Mouse (Mus musculus): ENCODE measurements around the gene Dtnb. TPM values are rescaled to one million over a fixed set of nuclear protein-coding genes. Genes with fewer than 3 reads are reported as not detected.

Gene Dtnb
- polyA plus RNA-seq, 1 experiment from 2014 or later: 44.8 TPM

DNA sequence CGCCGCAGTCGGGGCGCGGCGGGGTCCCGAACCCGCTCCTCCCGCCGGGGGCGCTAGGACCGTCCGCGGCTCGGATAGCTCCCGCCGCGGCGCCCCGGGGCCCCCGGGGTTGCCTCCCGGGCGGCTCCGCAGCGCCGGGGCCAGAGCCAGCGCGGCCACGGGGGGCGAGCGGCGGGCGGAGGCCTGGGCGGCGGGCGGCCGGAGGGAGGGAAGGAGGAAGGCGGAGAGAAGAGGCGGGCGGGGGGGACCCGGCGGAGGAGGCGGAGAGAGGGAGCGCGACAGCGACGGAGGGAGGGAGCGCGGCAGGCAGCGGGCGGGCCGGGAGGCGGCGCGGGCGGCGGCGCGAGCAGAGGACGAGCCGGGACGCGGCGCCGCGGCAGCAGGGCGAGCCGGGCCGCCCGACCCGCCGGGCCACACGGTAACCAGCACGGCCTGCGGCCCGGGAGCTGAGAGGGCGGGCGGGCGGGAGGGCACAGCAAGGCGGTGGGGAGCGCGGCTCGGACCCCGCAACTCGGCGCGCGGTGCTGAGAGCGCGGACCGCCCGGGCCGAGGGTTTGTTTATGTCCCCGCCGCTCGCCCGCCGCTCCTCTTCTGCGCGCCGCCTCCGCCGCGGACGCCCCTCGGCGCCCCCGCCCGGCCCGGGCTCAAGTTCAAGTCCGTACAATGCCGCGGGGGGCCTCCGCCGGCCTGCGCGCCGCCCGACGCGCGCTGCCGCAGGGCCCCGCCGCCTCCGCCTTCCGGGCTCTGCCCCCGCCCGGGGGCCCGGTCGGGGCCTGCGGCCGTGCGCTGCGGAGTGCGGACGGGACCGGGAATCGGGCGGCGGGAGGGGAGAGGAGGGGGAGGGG, 234.7 kb downstream of the Dtnb start:
- Histone ChIP-seq H3K27ac (replicated peaks) (peak overlapping the region; percentile 94), H3K4me2 (peak overlapping the region; percentile 76), H3K4me3 (peak overlapping the region; percentile 90), H3K27me3 (no peaks in the 10 kb centered on the region; the same call in 1 of the 2 replicates), H3K9me3 (no peaks in the 10 kb centered on the region), H3K4me1 (replicated peaks) (peaks cover 47% of the 10 kb centered on the region), H3K9ac (peak overlapping the region; percentile 94), H3K36me3 (no peaks in the 10 kb centered on the region)
- under 1% methylated on average over 74 of the region's 141 CpGs for WGBS
- peak; percentile 49 for ATAC-seq (ENCODE audit: low read depth)

DNA sequence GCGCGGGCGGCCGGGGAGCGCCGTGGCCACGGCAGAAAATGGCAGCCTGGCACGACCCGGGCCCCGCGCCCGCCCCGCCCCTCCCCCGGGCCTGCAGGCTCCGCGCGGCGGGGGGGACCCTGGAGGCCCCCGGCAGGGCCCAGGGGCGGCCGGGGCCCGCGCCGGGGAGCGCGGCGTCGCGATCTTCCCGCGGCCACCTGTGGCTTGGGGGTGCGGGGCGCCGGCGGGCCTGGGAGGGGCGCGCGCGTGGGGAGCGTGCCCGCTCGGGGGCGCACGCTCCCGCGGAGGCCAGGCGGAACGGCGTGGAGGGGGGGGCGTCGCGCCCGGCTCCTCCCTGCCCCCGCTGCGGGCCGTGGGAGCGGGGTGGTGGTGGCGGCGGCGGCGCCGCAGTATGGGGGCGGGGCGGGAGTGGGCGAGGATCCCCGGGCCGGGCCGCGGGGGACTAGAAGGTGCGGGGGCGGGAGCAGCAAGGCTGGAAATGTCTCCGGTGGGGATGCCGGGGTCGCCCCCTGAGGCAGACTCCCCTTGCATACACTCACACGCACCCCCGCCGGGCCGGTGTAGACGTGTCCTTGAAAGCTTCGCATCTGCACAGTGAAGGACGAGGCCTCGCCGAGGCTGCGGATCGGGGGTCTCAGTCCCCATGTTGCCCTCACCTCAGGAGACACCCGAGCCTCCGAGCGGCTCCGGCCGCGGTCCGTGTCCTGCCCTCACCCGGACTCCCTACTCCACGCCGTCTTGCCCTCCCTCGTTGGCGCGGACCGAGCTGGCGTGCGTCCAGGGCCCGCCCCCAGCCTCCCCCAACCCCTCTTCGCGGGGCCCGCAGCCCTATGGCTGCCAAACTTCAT, 235.6 kb downstream of the Dtnb start:
- peak; percentile 45 for ATAC-seq (ENCODE audit: low read depth)
- H3K27ac ChIP-seq (replicated peaks): peak overlapping the region; percentile 94
- H3K9ac ChIP-seq: peak overlapping the region; percentile 94
- H3K9me3 ChIP-seq: no peaks in the 10 kb centered on the region
- peak overlapping the region; percentile 90 for H3K4me3 ChIP-seq
- no peaks in the 10 kb centered on the region; the same call in 1 of the 2 replicates for H3K27me3 ChIP-seq
- WGBS: 2% methylated on average over 66 of the region's 105 CpGs
- peaks cover 53% of the 10 kb centered on the region for H3K4me1 ChIP-seq (replicated peaks)
- peak overlapping the region; percentile 76 for H3K4me2 ChIP-seq
- no peaks in the 10 kb centered on the region for H3K36me3 ChIP-seq

DNA sequence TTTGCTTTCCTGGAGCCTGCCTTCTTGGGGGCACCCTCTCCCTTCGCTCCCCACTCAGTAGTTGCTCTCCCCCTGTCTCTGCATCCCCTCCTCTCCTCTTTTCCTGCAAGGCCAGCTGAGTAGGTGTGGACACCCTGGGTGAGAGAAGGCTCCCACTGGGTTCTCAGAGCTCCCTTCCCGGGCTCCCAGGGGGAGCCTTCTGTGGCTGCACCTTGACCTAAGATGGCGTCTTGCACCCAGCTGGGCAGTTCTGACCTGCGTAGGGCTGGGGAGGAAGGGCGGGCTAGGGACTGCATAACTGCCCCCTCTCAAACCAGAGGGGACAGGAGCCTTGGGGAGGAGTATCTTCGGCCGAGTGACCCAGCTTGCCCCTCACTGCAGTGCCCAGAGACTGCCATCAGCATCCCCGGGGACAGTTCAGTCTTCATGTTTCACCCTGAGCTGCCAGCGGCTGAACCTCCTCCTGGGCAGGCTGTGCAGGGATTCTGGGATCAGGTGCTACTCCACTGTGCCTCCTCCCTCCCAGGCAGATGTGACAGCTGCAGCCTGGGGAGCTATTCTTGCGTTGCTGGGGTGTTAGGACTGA, 236.3 kb downstream of the Dtnb start:
- ATAC-seq (ENCODE audit: low read depth): peak; percentile 2
- Histone ChIP-seq H3K4me2 (peak overlapping the region; percentile 76), H3K27me3 (no peaks in the 10 kb centered on the region; the same call in 1 of the 2 replicates), H3K9me3 (no peaks in the 10 kb centered on the region), H3K36me3 (no peaks in the 10 kb centered on the region), H3K9ac (peak overlapping the region; percentile 94), H3K27ac (replicated peaks) (peak overlapping the region; percentile 94), H3K4me3 (peak overlapping the region; percentile 90), H3K4me1 (replicated peaks) (peaks cover 54% of the 10 kb centered on the region)
- under 1% methylated on average over 10 of the region's 10 CpGs for WGBS

DNA sequence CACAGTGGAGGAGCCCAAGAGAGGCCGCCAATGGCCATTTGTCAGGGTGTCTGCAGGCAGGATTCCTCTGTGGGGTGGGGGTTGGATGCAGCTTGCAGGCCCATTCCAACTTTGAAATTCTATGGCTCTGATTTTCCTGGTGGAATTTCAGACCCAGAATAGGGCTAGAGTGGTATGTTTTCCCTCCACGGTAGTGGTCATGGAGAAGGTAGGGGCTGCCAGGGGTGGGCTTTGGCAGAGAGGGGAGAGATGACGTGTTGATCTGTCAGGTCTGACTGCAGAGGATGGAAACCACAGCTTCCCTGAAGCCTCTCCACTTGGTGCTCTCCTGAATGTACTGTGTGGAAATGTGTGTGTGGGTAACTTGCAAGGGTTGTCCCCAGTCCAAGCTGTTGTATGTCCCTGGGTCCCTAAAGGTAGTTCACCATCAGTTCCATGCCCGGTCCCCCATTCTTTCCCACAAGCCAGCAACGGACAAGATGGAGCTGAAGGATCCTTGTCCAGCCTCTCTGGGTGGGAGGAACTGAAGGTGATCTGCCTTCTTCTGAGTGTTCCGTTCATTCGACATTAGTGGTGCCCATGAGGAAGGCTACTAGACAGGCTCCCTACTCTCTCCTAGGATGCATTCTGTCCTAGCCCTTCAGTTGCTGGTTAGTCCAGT, 237.5 kb downstream of the Dtnb start:
- H3K9ac ChIP-seq: no peak overlapping the region
- H3K27me3 ChIP-seq: no peaks in the 10 kb centered on the region
- peaks cover 54% of the 10 kb centered on the region for H3K4me1 ChIP-seq (replicated peaks)
- H3K27ac ChIP-seq (replicated peaks): no peak overlapping the region; the same call in 1 of the 2 replicates
- no peak overlapping the region for H3K4me3 ChIP-seq
- 85% methylated on average over 7 of the region's 7 CpGs for WGBS
- H3K9me3 ChIP-seq: no peaks in the 10 kb centered on the region
- no peaks in the 10 kb centered on the region for H3K36me3 ChIP-seq
- no peak overlapping the region for H3K4me2 ChIP-seq
- ATAC-seq (ENCODE audit: low read depth): no peak

DNA sequence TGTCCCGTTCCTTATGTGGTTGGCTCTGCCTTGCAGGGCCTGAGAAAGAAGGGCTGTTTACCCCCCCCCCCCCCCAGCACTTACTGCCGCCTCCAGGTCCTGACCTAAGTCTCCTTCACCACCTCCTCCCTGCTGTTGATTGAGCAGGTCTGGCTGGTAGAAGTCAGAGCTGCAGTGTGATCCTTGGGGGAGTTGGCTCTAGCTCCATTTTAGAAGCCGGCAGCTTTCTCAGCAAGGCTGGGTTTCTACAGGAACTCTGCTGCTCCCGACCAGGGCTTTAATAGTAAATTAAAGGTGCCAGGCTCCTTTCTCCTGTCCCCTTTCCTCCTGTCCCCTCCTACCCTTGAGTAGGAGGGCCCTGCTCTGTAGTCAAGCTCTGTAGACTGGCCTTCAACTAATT, 238.3 kb downstream of the Dtnb start:
- Histone ChIP-seq H3K4me3 (no peak overlapping the region), H3K27me3 (no peaks in the 10 kb centered on the region), H3K9me3 (no peaks in the 10 kb centered on the region), H3K4me2 (peak overlapping the region; percentile 4; the same call in 1 of the 2 replicates), H3K9ac (0 out of 2 replicates have a peak overlapping the region, but pooled peaks have one; percentile 49), H3K36me3 (no peaks in the 10 kb centered on the region), H3K27ac (replicated peaks) (no peak overlapping the region), H3K4me1 (replicated peaks) (peaks cover 59% of the 10 kb centered on the region)
- 58% methylated on average over 4 of the region's 4 CpGs for WGBS
- no peak for ATAC-seq (ENCODE audit: low read depth)

DNA sequence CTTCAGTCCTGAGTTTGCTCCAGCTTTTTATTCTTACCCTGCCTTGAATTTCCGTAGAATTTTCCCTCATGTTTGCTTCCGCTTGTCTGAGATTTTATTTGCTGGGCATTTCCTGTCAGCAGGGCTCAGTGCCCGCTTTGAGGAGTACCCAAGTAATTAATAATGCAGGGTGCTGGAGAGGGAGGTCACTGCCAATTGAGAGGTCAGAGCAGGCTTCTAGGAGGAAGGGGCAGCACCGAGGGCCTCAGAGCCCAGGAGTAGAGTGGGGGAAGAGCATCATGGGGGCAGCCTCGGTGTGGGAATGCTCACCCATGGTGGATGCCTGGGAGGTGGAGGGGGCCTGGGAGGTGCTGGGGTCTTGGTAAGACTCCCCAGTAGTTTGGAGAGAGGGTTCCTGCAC, 239.4 kb downstream of the Dtnb start:
- Histone ChIP-seq H3K4me2 (no peak overlapping the region; the same call in 1 of the 2 replicates), H3K4me1 (replicated peaks) (peaks cover 55% of the 10 kb centered on the region), H3K36me3 (no peaks in the 10 kb centered on the region), H3K27ac (replicated peaks) (0 out of 2 replicates have a peak overlapping the region, but pooled peaks have one; percentile 28), H3K27me3 (no peaks in the 10 kb centered on the region), H3K4me3 (no peak overlapping the region), H3K9ac (no peak overlapping the region), H3K9me3 (no peaks in the 10 kb centered on the region)
- no peak for ATAC-seq (ENCODE audit: low read depth)
- WGBS: 44% methylated on average over 5 of the region's 5 CpGs

DNA sequence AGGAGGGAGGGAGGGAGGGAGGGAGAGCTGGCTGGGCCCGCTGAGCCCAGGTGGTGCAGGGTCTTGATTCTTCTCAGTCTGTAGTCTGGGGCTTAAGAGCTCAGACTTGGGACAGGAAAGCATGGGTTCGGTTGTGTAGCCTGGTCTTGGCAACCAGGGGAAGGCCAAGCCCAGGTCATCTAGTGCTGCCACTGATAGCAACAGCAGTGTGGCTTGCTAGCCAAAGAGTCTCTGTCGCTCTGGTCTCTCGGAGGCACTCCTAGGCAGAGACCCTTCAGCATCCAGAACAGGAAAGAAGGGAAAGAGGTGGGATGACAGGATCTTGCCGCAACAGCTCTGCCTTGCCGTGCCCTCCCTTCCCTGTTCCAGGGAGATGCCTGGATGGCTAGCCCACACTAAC, 240.1 kb downstream of the Dtnb start:
- H3K36me3 ChIP-seq: no peaks in the 10 kb centered on the region
- ATAC-seq (ENCODE audit: low read depth): no peak
- WGBS: 61% methylated on average over 6 of the region's 6 CpGs
- no peak overlapping the region for H3K9ac ChIP-seq
- no peak overlapping the region for H3K4me2 ChIP-seq
- H3K4me3 ChIP-seq: no peak overlapping the region
- no peaks in the 10 kb centered on the region for H3K9me3 ChIP-seq
- no peak overlapping the region for H3K27ac ChIP-seq (replicated peaks)
- no peaks in the 10 kb centered on the region for H3K27me3 ChIP-seq
- peaks cover 62% of the 10 kb centered on the region for H3K4me1 ChIP-seq (replicated peaks)

DNA sequence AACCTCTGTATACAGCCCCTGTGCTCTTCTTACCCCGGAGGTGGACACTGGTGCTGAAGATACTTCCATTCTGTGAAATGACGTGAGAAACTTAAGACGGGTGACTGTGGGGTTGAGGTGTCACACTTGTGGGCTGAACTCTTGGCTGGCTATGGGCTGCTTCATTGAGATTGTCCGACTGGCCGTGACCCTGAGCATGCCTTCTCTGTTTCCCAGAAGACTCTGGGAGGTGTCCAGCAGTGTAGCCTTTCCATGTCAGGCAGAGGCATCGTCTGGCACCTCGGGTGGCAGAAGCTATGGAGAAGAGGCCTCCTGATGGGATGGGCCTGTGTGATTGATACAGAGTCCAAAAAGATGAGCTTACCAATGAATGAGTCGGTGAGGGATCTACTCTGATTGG, 241.0 kb downstream of the Dtnb start:
- no peak for ATAC-seq (ENCODE audit: low read depth)
- no peaks in the 10 kb centered on the region for H3K27me3 ChIP-seq
- H3K36me3 ChIP-seq: no peaks in the 10 kb centered on the region
- H3K27ac ChIP-seq (replicated peaks): no peak overlapping the region
- no peaks in the 10 kb centered on the region for H3K9me3 ChIP-seq
- no peak overlapping the region for H3K9ac ChIP-seq
- H3K4me2 ChIP-seq: no peak overlapping the region
- H3K4me3 ChIP-seq: no peak overlapping the region
- H3K4me1 ChIP-seq (replicated peaks): peaks cover 68% of the 10 kb centered on the region
- 91% methylated on average over 8 of the region's 8 CpGs for WGBS

DNA sequence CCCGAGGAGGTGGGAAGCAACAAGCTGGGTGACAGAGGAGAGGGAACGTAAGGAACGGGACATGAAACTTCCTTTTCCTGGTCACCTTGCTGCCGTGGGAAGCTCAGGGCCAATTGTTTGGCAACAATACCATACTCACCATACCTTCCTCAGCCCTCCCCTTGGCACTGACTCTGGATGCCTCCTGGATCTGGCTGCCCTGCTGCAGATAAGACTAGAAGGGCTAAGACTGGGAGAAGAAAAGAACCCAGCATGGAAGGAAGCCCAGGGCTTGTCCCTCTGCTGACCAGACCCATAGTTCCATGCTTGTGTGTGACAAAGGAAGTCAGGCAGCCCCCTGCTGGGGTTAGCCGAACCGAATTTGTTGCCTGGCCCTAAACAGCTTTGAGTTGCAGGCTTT, 243.2 kb downstream of the Dtnb start:
- H3K36me3 ChIP-seq: no peaks in the 10 kb centered on the region
- no peak for ATAC-seq (ENCODE audit: low read depth)
- H3K9ac ChIP-seq: no peak overlapping the region
- H3K27me3 ChIP-seq: no peaks in the 10 kb centered on the region
- H3K9me3 ChIP-seq: no peaks in the 10 kb centered on the region
- H3K27ac ChIP-seq (replicated peaks): no peak overlapping the region; the same call in 1 of the 2 replicates
- H3K4me3 ChIP-seq: no peak overlapping the region
- H3K4me2 ChIP-seq: no peak overlapping the region
- WGBS: 46% methylated on average over 6 of the region's 6 CpGs
- peaks cover 69% of the 10 kb centered on the region for H3K4me1 ChIP-seq (replicated peaks)

DNA sequence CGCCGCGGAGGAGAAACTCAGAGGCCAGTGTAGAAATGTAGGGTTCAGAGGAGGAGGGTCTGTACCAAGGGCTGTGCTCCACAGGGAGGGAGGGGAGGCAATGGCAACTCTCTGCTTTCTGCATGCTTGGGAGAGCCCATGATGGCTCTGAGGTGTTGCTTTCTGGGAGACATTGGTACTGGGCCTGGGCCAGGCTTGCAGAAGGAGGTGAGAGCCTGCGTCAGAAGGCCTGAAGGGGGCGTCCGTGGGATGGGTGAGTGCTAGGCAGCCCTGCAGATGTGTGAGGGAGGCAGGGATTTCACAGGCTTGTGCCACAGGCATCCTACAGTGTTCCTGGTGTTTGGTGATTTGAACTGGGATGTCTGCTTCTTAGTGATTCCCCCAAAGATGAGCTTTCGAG, 244.9 kb downstream of the Dtnb start:
- H3K27ac ChIP-seq (replicated peaks): no peak overlapping the region
- H3K36me3 ChIP-seq: no peaks in the 10 kb centered on the region
- no peaks in the 10 kb centered on the region for H3K9me3 ChIP-seq
- H3K4me2 ChIP-seq: no peak overlapping the region
- 60% methylated on average over 7 of the region's 7 CpGs for WGBS
- peaks cover 55% of the 10 kb centered on the region for H3K4me1 ChIP-seq (replicated peaks)
- ATAC-seq (ENCODE audit: low read depth): no peak
- H3K9ac ChIP-seq: no peak overlapping the region
- no peak overlapping the region for H3K4me3 ChIP-seq
- no peaks in the 10 kb centered on the region for H3K27me3 ChIP-seq

DNA sequence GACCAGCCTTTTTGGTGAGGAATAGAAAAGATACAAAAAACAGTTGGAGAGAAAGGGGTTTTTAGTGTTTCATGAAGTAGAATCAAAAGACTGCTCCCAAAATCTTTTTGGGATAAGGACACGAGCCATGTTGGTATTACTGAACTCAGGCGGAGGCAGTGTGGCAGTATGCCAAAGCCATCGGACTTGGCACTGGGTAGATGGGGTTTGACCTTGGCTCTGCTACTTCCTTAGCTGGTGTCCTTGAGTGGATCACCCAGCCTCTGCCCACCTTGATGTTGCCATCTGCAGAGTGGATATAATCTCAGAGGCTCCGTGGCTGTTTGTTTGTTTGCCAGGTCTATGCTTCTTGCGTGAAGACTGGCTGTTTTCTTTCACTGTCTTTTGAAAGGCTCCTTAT, 245.4 kb downstream of the Dtnb start:
- no peak overlapping the region for H3K4me3 ChIP-seq
- no peak for ATAC-seq (ENCODE audit: low read depth)
- no peak overlapping the region for H3K27ac ChIP-seq (replicated peaks)
- H3K36me3 ChIP-seq: no peaks in the 10 kb centered on the region
- H3K9ac ChIP-seq: no peak overlapping the region
- 85% methylated on average over 5 of the region's 5 CpGs for WGBS
- H3K4me1 ChIP-seq (replicated peaks): peaks cover 53% of the 10 kb centered on the region
- H3K9me3 ChIP-seq: no peaks in the 10 kb centered on the region
- no peak overlapping the region for H3K4me2 ChIP-seq
- no peaks in the 10 kb centered on the region for H3K27me3 ChIP-seq
